Mouse (Mus musculus): ENCODE data around the gene Elmod3. TPM values are rescaled to one million over a fixed set of nuclear protein-coding genes. Genes with fewer than 3 reads are reported as not detected.

The Elmod3 gene
- polyA plus RNA-seq (2012; rRNA removed) = 13.3 and 22.3 TPM in 2 replicates

GRCm38 (mm10) chr6:72597956-72598753 is at the start of gene Elmod3, which contains the start of gene Retsat:
Elmod3 (minus strand) TSS chr6:72598413.
Retsat (plus strand) TSS chr6:72598475.
- Histone ChIP-seq H3K27me3 (ENCODE audit: control insufficient read depth, insufficient read depth, low read length) (no peaks in the 10 kb centered on the region), H3K36me3 (ENCODE audit: control insufficient read depth, insufficient read depth, low read length) (0 out of 2 replicates have a peak, but pooled peaks cover 4% of the 10 kb centered on the region), H3K4me1 (ENCODE audit: control insufficient read depth, insufficient read depth, insufficient read length, low read length) (peaks cover 7% of the 10 kb centered on the region; the same call in 1 of the 2 replicates), H3K4me3 (ENCODE audit: low read depth, low read length) (peak within 1 kb of the TSS; percentile 82), H3K27ac (ENCODE audit: insufficient read depth, low read depth, low read length) (peak within 1 kb of the TSS; percentile 43)
- under 1% methylated on average over 38 of the region's 38 CpGs for WGBS
- TF ChIP-seq POLR2A (IDR thresholded peaks at IDR 0.05; ENCODE audit: low read depth, low read length) = peak; percentile 99
- no peak for TF ChIP-seq CTCF (IDR thresholded peaks at IDR 0.05; ENCODE audit: extremely low read depth, insufficient read length, insufficient replicate concordance, low read depth, low read length)

GRCm38 (mm10) chr6:72647383-72647820 is 49.2 kb upstream of the Elmod3 start:
- TF ChIP-seq CTCF (IDR thresholded peaks at IDR 0.05; ENCODE audit: extremely low read depth, insufficient read length, insufficient replicate concordance, low read depth, low read length) = peak; percentile 47; the same call in 1 of the 2 replicates
- TF ChIP-seq POLR2A (IDR thresholded peaks at IDR 0.05; ENCODE audit: low read depth, low read length) = no peak
- H3K27me3 ChIP-seq (ENCODE audit: control insufficient read depth, insufficient read depth, low read length) = no peaks in the 10 kb centered on the region
- 52% methylated on average over 10 of the region's 10 CpGs for WGBS
- H3K4me3 ChIP-seq (ENCODE audit: low read depth, low read length) = no peak overlapping the region
- no peaks in the 10 kb centered on the region for H3K4me1 ChIP-seq (ENCODE audit: control insufficient read depth, insufficient read depth, insufficient read length, low read length)
- H3K27ac ChIP-seq (ENCODE audit: insufficient read depth, low read depth, low read length) = no peak overlapping the region
- no peaks in the 10 kb centered on the region for H3K36me3 ChIP-seq (ENCODE audit: control insufficient read depth, insufficient read depth, low read length)

- 84% methylated on average over 7 of the region's 7 CpGs for WGBS
- no peak overlapping the region for H3K27ac ChIP-seq (ENCODE audit: insufficient read depth, low read depth, low read length)
- no peaks in the 10 kb centered on the region for H3K36me3 ChIP-seq (ENCODE audit: control insufficient read depth, insufficient read depth, low read length)
- no peaks in the 10 kb centered on the region for H3K4me1 ChIP-seq (ENCODE audit: control insufficient read depth, insufficient read depth, insufficient read length, low read length)
- H3K27me3 ChIP-seq (ENCODE audit: control insufficient read depth, insufficient read depth, low read length) = no peaks in the 10 kb centered on the region
- TF ChIP-seq POLR2A (IDR thresholded peaks at IDR 0.05; ENCODE audit: low read depth, low read length) = no peak
- TF ChIP-seq CTCF (IDR thresholded peaks at IDR 0.05; ENCODE audit: extremely low read depth, insufficient read length, insufficient replicate concordance, low read depth, low read length) = no peak
- no peak overlapping the region for H3K4me3 ChIP-seq (ENCODE audit: low read depth, low read length)
These were observed 47.2 kb upstream of the Elmod3 start for GRCm38 (mm10) chr6:72645364-72645763.

GRCm38 (mm10) chr6:72644576-72644975 is 46.4 kb upstream of the Elmod3 start:
- TF ChIP-seq POLR2A (IDR thresholded peaks at IDR 0.05; ENCODE audit: low read depth, low read length) (no peak), CTCF (IDR thresholded peaks at IDR 0.05; ENCODE audit: extremely low read depth, insufficient read length, insufficient replicate concordance, low read depth, low read length) (no peak)
- Histone ChIP-seq H3K36me3 (ENCODE audit: control insufficient read depth, insufficient read depth, low read length) (no peaks in the 10 kb centered on the region), H3K27me3 (ENCODE audit: control insufficient read depth, insufficient read depth, low read length) (no peaks in the 10 kb centered on the region), H3K4me1 (ENCODE audit: control insufficient read depth, insufficient read depth, insufficient read length, low read length) (no peaks in the 10 kb centered on the region), H3K4me3 (ENCODE audit: low read depth, low read length) (no peak overlapping the region), H3K27ac (ENCODE audit: insufficient read depth, low read depth, low read length) (no peak overlapping the region)
- 57% methylated on average over 4 of the region's 4 CpGs for WGBS

GRCm38 (mm10) chr6:72641218-72641954 is 43.2 kb upstream of the Elmod3 start:
- H3K4me1 ChIP-seq (ENCODE audit: control insufficient read depth, insufficient read depth, insufficient read length, low read length) = peaks cover under 1% of the 10 kb centered on the region; the same call in 1 of the 2 replicates
- H3K27me3 ChIP-seq (ENCODE audit: control insufficient read depth, insufficient read depth, low read length) = no peaks in the 10 kb centered on the region
- 58% methylated on average over 18 of the region's 18 CpGs for WGBS
- no peak for TF ChIP-seq CTCF (IDR thresholded peaks at IDR 0.05; ENCODE audit: extremely low read depth, insufficient read length, insufficient replicate concordance, low read depth, low read length)
- no peak for TF ChIP-seq POLR2A (IDR thresholded peaks at IDR 0.05; ENCODE audit: low read depth, low read length)
- no peaks in the 10 kb centered on the region for H3K36me3 ChIP-seq (ENCODE audit: control insufficient read depth, insufficient read depth, low read length)
- H3K4me3 ChIP-seq (ENCODE audit: low read depth, low read length) = no peak overlapping the region
- H3K27ac ChIP-seq (ENCODE audit: insufficient read depth, low read depth, low read length) = no peak overlapping the region

GRCm38 (mm10) chr6:72636940-72637339 is 38.7 kb upstream of the Elmod3 start:
- peak; percentile 9; the same call in 1 of the 2 replicates for TF ChIP-seq CTCF (IDR thresholded peaks at IDR 0.05; ENCODE audit: extremely low read depth, insufficient read length, insufficient replicate concordance, low read depth, low read length)
- no peak for TF ChIP-seq POLR2A (IDR thresholded peaks at IDR 0.05; ENCODE audit: low read depth, low read length)
- peaks cover 4% of the 10 kb centered on the region for H3K4me1 ChIP-seq (ENCODE audit: control insufficient read depth, insufficient read depth, insufficient read length, low read length)
- 78% methylated on average over 3 of the region's 3 CpGs for WGBS
- no peak overlapping the region for H3K4me3 ChIP-seq (ENCODE audit: low read depth, low read length)
- H3K36me3 ChIP-seq (ENCODE audit: control insufficient read depth, insufficient read depth, low read length) = no peaks in the 10 kb centered on the region
- no peaks in the 10 kb centered on the region for H3K27me3 ChIP-seq (ENCODE audit: control insufficient read depth, insufficient read depth, low read length)
- no peak overlapping the region for H3K27ac ChIP-seq (ENCODE audit: insufficient read depth, low read depth, low read length)

Measured in small intestine, adult 2 months (tissue).